Mouse (Mus musculus) retina, embryonic 14.5 days (tissue): Measurements from ENCODE around the gene Pigp.

Source experiments
- DNase-seq: peaks from one replicate; pipeline ENCODE4 v3.0.0-alpha.2; 2015; ENCODE audit warnings: low spot score

Pigp gene

DNA sequence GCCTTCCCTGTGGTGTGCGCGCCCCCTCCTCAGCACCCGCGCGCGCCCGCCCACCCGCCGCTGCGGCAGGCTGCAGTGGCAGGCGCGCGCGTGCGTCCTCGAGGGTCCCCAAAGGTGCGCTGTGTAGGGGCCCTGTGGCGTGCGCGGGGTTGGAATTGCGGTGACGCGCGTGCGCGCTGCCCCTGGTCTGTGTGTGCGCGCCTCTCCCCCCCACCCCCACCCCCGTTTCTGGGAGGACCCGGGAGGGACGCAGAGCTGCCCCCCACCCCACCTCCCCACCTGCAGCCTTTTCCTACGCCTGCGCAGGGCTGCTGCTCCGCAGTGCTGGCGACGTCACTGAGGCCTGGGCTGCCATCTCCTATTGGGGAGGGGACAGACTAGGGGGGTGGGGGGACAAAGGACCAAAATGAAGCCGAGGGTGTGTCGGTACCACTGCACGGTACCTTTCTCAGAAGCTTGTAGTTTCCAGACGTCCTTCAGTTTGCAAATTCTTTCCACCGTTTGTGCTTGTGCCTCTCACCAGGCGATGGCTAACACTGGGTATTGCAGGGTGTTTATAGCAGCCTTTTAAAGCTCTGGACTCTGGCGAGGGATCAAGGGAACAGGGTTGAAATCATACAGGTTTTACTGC is at the start of gene Pigp:
TSS of gene Pigp (minus strand) at position 542 of the 631 bp plus-strand sequence.
- peak; percentile 82 for DNase-seq

DNA sequence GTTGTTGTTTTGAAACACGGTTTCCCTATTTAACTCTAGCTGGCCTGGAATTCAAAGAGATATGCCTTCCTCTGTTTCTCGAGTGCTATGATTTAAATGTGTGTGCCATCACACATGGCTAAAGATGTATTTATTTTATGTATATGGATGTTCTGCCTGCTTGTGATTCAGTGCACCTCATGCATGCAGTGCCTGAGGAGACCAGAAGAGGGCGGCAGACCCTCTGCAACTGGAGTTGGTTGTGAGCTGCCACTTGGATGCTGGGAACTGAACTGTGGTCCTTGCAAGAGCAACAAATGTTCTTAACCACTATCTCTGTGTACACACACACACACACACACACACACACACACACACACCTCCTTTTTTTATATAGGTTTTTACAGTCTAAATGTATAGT is 48.9 kb upstream of the Pigp start:
- DNase-seq, result no peak

DNA sequence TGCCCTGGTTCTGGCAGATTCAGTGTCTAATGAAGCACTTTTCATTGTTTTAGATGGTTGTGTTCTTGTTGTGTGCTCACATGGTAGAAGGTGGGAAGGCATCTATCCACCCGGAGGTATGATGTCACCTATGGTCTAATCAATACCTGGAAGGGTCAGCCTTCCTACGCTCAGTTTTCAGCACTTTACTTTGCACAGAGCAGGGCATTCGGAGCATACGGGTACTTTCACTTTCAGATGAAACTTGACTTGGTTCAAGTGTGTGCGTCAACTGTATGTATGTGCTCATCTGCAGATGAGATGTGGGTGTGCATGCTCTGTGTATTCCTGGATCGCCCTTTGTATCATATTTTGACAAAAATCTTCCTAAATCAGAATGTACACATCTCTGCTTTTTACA is 42.5 kb upstream of the Pigp start:
- no peak for DNase-seq

DNA sequence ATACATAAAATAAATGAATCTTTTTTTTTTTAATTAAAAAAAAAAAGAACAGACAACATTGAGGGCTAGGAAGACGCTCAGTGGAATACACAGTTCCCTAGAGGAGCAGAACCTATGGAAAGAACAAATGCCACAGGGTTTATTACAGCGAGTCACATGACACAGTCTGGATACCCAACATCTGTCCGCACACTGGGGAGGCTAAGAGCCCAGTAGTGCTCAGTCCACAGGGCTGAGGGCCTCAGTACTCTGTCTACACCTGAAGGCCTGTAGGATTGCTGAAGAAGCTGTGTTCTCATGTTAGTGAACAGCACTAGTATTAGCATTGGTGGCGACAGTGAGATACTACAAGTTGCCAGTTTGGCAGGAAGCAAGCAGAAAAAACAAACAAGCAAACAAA is 41.1 kb upstream of the Pigp start:
- DNase-seq, result no peak

DNA sequence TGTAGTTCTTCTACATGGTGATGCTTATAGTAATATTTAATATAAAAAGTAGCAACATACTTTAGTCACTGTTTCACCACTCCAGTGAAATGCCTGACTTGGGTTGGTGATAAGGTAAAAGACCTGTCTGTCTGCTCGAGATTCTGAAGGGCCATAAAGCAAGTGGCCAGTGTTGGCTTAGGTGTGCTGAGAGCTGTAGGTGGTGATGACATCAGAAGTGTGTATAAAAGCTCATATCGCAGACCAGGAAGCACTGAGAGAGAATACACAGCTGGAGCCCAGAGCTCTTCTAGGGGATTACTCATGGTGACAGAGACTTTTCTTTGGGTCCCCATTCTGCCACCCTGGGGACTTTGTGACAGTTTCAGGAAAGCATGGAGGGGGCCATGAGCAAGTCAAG is 40.6 kb upstream of the Pigp start:
- no peak for DNase-seq

DNA sequence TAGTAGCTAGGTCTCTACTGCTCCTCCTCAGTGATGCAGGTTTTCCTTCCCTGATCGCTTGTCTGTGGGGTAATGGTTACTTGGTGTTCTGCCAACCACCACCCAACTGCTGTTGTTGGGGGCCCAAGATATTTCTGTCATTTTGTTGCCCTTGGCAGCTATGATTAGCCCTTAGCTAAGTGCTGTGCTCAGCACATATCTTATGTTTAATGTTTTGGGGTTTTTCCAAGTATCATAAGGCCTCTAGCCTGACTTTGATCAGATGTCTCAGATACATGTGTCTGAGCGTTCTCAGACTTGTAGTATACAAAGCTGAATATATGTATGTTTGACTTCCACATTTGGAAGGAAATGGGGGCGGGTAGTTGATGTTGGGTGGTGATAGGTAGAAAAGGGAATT is 39.6 kb upstream of the Pigp start:
- no peak for DNase-seq

DNA sequence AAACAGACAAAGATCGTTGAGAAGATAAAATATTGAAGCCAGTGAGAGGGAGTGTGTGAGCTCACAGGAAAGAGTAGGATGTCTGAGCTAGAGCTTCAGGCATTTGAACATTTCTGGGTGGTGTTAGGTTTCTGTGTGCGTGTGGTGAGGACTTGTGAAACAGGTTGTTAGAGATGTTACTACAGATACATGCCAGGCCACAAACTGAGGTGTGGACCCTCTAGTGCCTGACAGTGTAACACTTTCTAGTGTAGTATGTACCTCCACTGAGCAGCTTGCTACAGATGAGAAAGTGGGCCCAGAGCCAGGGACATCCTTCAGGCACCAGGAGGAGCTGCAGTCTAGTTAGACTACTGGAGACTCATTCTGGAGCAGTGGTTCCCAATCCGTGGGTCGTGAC is 30.5 kb upstream of the Pigp start:
- DNase-seq, result no peak

DNA sequence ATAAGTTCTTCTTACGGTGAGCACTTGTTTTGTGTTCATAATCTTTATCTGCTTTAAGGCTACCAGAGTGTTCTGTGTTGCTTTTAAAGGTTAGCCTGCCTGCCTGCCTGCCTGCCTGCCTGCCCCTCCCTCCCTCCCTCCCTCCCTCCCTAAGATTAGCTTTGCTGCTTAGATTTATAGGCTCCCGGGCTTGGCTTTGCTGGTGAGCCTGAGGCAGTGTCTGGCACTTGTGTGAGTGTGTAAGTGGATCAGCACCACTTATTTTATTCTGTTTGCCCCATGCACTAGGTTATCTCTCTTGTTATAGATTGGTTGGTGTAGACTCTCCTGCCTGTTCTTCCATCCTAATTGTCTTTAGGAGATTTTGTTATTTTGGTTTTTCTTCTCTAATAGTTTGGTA is 30.0 kb upstream of the Pigp start:
- DNase-seq, result no peak

DNA sequence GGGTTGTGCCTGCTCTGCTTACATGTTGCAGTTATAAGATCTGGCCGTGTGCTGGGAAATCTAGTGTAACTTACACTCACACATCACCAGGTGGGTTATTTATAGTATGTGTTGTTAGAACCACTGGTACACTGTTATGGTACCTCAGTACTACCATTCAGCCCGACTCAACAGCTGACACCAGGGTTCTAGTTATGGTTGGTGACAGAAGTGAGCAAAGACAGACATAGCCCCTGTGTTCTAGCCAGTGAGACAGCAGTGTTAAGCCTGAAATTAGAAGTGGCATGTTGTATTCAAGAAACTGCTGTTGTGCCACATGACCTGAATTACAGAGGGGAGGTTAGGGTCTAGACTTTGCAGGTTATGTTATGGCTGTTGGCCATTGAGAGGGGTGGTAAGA is 27.5 kb upstream of the Pigp start:
- DNase-seq, result no peak

DNA sequence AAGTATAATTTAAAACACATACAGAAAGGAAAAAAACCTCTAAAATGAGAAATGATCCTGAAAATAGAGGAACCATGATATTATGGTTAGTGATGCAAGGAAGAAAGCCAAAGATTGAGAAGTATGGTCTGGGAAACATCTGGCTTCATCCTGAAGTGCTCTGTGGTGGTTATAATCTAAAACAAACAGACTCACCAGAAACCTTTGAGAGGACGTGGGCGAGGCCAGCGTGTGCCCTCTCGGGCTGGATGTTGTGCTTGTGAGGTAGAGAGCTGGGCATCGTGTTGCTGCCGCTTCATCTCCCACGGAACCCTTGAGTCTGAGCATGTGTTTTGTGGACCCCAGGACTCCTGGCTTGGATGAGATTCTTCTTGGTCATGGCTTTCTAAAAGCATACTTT is 25.0 kb upstream of the Pigp start:
- DNase-seq, result no peak

DNA sequence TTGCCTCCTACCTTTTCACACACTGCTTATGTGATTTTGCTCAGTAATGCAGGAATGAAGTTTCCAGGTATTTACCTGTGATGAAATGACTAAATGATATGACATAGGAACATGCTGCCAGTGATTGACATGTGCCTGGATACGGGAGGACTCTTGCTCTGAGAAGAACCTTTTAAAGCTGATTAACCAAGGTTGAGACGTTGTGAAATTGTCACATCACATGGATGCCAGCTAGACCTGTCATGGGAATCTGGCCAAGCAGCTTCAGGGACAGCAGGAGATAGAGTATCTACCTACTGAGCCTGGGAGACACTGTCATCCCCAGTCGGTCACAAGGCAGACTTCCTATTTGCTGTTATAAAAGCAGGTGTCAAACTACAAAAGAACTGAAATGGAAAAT is 23.4 kb upstream of the Pigp start:
- DNase-seq, result no peak

DNA sequence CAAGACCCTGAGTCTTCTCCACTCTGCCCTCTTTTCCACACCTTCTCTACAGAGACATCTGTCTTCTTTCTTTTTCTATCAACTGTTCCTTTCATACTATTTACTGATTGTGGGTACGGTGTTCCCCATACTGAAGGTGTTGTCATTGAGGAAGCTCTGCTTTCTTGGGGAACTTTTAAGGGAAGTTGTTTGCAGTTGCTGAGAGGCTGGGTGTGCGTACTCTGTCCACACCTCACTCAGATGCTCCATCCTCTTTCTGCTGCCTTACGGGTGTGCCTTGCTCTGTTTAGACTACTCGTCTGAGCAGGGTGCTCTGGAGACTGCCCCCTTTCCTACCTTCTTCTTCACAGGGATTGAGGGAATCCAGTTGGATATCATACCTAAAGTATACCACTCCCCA is 20.7 kb upstream of the Pigp start:
- no peak for DNase-seq

DNA sequence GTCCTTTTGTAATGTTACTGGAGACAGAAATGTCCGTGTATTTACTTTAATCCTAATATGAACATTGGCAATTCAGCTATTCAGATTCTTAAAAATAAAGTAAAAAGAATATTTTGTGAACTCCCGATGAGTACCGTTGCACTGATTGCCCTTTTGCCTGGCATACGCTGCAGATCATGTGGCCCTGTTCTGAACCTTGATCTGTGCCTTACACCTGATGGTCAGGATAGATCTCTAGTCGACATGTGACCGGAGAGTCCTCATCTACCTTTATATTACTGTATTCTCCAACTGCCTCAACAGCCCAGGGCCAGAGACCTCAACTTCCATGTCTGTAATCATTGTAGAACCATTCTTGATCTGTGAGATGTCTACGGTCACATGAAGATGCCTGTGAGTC is 16.0 kb upstream of the Pigp start:
- no peak for DNase-seq

DNA sequence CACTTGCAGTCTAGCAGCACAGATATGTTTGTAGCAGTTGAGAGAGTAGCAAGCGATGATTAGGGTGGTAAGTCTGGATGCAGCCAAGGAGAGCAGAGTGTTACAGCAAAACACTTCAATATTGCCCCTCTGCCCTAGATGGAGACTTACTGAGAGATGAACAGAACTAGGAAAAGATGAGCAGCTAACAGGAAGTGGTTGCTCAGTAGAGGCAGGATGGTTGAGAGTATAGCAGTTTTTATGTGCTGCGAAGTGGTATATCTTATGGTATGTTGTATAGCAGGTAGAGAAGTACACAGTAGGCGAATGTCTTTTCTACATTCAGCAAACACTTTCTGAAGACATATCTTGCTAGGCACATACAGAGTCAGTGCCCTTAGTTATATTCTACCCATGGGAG is 11.6 kb upstream of the Pigp start:
- DNase-seq, result no peak

DNA sequence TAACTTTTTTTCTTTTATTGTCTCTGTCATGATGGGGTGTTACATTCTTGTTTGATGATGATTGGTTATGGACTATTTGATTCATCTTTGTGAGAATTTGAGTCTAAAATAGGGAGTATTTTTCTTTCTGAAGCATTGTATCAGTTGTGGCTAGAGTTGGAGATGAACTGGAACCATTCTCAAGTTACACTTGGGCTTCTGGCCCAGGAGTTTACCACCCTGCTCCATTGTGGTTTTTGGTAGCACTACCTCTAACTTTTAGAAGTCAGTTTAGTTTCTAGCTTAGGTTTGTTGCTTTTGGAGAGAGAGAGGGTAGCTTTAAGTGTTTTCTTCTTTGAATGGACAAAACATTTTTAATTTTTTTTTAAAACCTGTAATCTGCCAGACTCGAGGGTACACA is 7.7 kb upstream of the Pigp start:
- DNase-seq, result no peak

DNA sequence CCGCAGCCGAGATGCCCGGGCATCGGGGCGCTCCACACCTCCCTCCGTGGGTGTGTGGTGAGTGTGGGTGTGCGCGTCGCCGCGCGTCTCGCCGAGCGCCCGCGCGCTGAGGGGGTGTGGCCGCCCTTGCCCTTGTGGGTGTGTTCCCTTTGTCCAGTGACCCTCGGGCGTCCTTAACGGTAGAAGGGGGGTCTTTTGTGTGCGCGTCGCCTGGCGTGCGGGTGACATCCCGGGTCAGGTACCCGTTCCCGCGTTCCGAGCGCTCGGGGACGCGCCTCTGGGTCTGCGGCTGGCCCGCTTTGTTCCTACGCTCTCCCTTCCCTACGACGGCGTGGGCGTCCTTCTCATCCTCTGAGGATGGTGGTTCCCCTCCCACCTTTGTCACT is 734 bp downstream of the Pigp start:
- DNase-seq, result no peak

DNA sequence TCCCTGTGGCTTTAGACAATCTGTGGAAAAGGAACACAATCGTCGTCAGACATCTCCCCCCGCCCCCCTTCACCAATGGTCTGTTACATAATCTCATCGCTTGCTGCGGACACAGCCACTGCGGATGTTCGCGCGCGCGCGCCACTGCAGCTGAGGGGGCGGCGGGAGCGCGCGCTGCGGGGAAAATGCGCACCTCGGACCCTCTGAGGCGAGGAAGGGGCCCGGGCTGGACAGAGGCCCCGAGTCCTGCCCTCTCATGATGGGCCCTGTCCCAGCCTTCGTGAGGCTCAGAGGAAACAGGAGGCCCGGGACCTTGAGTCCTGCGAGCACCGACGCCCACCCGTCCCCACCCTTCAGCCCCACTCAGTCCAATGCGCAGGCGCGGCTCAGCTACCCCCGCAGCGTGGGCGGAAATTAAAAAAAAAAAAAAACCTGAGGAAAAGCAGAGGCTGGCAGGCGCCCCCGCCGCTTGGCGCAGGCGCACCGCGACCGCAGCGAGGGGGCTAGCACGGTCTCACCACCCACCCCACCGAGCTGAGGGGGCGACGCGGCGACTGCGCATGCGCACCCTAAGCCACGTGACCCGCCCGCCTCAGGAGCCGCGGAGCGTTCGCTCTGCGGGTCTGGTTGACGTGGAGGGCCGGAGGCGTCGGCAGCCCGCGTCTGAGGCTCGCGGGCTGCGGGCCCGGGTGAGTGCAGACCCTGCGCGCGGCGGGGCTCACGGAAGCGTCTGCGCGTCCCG is 1.3 kb downstream of the Pigp start, which contains the start of gene Ttc3:
TSS of gene Ttc3 (plus strand) at position 446 of the 742 bp plus-strand sequence.
- peak; percentile 98 for DNase-seq

DNA sequence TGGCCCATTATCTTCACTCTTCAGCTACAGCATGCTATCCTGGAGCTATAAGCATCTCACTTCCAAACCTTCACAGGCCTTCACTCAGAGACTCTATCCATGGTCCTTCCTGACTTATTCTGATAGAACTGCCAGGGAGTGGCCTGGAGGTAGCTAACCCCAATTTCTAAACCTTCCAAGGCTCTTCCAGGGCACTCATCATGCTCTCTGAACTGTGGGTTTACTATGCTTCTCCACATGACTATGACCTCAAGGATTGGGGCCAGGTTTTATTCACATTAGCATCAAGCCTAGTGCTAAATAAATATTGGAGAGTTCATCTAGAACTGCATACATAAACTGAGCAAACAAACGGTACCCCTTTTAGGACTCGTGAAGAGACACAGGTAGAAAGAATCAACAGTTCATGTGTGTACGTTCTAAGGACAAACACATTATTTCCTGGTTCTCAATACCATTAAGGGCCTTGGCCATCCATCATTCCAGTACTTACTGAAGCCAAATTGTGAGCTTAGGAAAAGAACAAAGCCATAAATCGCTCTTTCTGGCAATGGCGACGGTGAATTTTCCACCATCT is 2.0 kb downstream of the Pigp start:
- DNase-seq, result peak; percentile 9

DNA sequence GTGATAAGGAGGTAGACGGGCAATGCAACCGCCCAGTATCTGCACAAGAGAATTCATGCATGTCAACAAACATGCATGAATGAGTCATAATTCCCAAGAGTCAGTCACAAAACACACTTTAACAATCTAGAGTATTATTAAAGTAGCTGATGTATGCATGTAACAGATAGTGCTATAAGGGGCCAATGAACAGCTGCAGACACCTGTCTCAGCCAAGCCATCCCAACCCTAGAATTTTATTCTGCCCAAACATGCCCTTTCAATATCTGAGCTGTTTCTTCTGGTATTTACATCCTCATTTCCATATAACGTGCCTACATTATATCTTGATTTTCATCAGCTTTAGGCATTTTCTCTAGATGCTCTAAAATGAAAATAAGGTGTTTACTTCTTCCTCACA is 6.2 kb downstream of the Pigp start:
- no peak for DNase-seq

DNA sequence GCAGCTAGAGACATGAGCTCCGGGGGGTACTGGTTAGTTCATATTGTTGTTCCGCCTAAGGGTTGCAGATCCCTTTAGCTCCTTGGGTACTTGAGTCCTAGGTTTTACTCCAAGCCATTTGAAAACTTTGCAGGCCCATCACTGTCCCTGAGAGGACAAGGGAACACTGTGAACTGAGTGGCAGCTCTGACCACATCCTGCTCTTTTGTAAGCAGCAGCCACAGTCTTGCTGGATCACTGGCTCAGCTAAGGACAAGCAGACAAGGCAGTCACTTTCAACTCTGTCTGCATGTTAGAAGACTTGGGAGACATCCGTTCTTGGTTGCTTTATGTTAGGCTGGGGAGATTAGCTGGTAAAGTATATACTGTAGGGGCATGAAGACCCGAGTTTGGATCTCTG is 7.8 kb downstream of the Pigp start:
- DNase-seq, result no peak

DNA sequence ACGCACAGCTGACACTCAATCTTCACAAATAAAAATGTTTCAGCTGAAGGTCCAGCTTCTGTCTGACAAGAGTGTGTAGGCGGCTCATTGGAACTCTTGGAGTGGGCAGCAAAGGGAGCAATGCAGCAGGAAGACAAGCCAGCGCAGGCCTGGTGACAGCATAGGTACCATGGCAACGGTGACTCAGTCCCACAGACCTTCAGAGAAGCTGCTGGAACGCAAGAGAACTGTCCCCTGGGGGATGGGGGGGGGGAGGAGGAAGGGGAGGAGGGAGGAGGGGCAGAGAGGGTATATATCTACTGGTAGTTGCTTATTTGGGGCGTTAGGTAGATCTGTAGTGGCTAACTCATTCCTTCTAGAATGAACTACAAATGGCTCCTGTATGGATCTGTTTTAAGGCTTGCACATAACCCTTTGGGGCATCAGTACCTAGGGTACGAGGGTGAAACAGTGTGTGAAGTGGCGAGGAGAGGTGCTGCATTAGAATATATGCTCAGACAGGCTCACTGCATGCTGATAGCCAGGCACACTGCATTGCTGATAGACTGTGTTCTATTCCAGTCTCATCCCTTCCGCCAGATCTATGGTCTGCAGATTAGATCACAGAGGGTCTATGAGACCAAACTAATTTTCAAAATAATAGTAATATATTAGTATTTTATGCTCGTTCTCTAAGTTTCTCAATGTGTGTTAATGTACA is 9.3 kb downstream of the Pigp start:
- peak; percentile 43 for DNase-seq

DNA sequence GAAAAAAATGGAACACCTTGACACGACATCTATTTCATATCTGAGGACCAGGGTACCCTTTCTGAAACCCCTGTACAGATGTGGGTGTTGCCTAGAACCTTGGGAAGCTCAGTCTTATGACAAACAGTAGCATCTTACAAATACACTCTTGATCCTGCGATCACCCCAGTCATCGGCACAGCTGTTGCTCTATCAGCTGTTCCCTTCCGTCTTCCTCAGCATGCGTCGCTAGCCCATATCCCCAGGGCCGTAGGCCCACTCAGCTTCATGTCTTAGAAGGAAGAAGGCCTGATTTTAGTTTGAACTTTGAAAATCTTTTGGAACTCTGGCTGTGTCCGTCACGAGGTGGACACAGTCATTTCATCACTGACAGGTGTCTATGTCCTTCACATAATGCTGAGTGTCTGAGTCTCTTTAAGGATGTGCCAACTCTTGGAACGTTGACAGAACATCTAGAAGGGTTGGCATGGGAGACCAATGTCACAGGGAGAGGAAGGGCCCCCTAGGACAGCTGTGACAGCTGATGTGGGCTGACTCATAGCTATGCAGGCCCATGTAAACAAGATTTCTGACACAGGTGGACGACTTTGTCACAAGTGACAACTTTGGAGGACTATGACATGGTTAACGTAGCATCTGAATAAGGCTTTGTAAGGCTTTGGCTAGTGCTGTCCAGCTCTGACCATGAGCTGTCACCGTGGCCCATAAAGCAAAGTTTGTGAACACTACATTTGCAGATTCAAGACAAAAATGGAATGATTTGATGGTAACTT is 10.9 kb downstream of the Pigp start:
- no peak for DNase-seq
